Mouse (Mus musculus) adrenal gland, adult 2 months (tissue): ENCODE results near the gene Gm4707. TPM values are rescaled to one million over a fixed set of nuclear protein-coding genes. Genes with fewer than 3 reads are reported as not detected.
"Not testable (repeated sequence)": the region's sequence is repeated elsewhere in the genome, so short reads cannot be mapped to it uniquely, and the experiment has no call there.

Experiments used
- DNase-seq: peaks from one replicate; pipeline ENCODE4 v3.0.0; 2021
- long read RNA-seq: library from polyadenylated mRNA; stranded (forward); transcript quantifications from one replicate; pipeline ENCODE4 v2.0.0, GENCODE M21; 2021
- polyA plus RNA-seq: library from polyadenylated mRNA; depleted of rRNA; stranded (reverse); fragments of >200 nt; gene quantifications from 2 replicates; pipeline ENCODE4 v1.2.3, GENCODE M21; 2012; rRNA removed
- total RNA-seq, 2 experiments: library from RNA; stranded (reverse); gene quantifications; 2 replicates each; pipeline ENCODE4 v1.2.3; 2021

Gene Gm4707
- 1 to 10 TPM in 1 of 2 experiments, under 1 TPM in 1; 0.78 to 1.0 TPM for total RNA-seq
- polyA plus RNA-seq: 0.25 and 0.36 TPM in 2 replicates
- long read RNA-seq: 0 reads

DNA sequence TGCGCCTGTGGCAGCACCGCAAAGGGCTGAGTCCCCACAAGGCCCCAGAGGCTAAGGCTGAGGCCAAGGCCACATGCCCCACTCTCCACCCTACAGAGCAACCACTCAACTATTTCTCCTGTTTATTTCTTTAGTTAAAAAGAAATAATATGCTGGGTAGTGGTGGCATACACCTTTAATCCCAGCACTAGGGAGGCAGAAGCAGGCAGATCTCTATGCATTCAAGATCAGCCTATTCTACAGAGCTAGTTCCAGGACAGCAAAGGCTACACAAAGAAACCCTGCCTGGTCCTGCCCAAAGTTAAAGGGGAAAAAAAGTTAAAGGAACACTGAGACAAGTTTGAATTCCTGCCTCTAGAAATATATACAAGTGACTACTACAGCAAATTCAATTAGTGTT, at the start of gene Gm4707:
Gene Gm4707 (minus strand): TSS at position 101 of the 400 bp plus-strand sequence.
- DNase-seq: no peak

DNA sequence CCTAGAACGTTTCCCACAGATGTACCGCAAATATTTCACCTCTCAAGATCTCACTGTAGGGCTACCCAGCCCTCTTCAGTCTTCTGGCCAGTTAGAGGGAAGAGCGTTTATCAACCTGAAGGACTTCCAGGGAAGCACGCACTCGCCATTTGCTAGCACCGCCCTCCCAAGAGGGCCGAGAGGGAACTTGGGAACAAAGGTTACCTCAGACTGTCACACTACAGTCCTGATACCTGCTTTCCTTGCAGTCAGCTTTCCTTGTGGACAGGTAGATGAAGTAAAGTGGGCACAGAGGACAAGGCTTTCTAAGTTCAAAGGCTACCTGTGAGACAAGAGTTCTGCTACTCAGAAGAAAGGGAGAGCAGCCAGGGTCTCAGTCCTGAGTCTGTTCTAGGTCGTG, 47.1 kb upstream of the Gm4707 start:
- DNase-seq: no peak

- no peak for DNase-seq
Measured at GRCm38 (mm10) chr17:71495784-71496183, 36.1 kb upstream of the Gm4707 start.

- DNase-seq: no peak
Measured at GRCm38 (mm10) chr17:71491332-71491686, 31.6 kb upstream of the Gm4707 start.

DNA sequence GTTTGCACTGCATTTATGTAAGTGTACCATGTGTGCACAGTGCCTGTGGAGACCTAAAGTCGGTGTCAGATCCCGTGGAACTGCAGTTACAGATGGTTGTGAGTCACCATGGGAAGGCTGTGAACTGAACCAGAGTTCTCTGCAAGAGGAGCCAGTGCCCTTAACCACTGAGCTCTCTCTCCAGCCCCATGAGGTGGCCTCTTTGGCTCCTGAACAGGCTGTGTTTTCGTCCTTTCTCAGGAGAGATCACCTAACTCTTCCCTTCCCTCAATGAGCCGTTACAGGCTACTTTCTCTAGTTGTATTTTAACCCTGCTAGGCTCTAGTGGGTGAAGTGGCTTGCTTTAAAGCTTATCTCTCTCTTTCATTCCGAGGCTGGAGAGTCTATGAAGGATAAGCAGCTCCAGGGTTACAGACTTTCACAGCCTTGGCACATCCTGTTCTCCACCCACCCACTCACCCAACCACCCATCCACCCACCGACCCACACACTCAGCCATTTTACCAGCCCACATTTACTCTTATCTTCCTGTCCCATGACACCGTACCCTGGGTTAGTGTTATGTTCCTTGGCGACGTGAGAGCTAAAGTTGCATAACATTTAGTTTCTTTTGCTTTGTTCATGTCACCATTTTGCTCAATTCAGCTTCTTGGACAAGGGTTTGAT, 31.1 kb upstream of the Gm4707 start:
- no peak for DNase-seq

- no peak for DNase-seq
Measured at GRCm38 (mm10) chr17:71489703-71490461, 30.2 kb upstream of the Gm4707 start.

DNA sequence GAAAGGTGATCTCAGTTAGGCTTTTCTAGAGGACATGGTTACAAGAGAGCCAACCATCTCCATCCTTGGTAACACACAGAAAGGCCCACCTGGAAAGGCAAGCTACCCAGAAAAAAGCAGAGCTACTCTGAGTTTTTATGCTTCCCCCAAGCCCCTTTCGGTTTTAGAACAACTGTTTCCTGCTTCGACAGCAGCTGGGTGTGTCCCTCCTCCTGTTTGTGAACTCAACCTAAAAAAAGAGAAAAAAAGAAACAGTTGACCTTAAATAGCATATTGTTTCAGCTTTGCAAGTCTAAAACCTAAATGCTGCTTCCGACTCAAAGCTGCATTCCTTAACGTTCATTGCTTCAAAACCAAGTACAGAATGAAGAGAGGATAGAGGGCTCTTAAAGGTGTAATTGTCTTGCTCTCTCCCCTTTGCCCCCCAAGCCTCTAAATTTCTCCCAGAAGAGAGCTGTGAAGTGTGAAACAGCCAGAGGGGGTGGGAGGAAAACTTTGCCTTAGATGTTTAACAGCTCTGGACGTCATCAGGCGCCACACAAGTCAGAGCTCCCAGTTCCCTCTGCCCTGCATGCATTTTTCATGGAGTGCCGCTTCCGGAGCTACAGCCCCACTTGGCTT, 26.6 kb upstream of the Gm4707 start:
- DNase-seq: no peak

DNA sequence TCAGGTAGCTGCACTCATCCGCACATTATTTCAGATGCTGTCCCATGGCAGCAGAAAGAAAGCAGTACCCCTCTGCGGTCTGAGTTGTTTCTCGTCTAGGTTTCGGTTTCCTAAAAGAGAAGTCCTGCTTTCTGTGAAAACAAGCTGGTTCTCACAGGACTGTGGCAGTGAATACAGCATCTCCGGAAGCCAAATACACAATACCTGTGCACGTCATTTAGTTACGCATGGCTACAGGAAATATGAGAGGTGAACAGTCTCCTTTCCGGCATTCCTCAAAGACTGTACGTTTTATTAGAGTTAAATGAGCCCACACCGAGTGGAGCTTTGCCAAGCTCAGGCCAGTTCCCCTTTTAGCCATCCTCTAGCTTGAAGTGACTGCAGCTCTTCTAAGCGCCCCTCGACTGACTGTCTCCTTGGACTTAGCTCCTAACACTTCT, 26.1 kb upstream of the Gm4707 start:
- no peak for DNase-seq

- no peak for DNase-seq
Measured at GRCm38 (mm10) chr17:71484711-71485110, 25.0 kb upstream of the Gm4707 start.

DNA sequence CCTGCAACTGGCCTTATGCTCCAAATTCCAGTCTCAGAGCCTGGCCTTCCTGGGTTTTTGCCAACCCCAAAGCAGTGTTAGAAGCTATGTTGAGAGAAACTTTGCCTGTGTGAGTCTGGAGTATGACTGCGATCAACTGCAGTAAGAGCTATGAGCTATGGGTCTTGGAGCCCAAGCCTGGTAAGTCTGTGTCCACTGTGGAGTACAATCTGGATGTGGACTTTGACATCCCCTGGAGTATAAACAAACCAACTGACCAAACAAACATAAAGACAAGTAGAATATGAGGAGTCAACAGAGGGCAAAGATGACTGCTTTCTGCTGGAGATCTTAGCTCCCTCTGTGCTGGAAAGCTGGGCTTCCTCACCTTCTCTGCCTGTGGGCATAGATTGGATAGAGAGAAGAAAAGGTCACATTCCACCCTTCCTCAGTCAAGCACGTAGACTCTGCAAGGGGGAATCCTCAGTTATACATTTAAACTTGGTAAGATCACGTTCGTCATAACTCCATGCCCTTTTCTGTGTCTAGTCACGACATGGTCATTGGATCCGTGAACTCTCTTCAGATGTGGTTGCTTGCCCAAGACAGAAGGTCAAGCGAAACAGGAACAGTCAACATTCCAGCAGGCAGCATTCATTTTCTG, 23.8 kb upstream of the Gm4707 start:
- DNase-seq: no peak

- DNase-seq: no peak
Measured at GRCm38 (mm10) chr17:71479381-71479901, 19.7 kb upstream of the Gm4707 start.

DNA sequence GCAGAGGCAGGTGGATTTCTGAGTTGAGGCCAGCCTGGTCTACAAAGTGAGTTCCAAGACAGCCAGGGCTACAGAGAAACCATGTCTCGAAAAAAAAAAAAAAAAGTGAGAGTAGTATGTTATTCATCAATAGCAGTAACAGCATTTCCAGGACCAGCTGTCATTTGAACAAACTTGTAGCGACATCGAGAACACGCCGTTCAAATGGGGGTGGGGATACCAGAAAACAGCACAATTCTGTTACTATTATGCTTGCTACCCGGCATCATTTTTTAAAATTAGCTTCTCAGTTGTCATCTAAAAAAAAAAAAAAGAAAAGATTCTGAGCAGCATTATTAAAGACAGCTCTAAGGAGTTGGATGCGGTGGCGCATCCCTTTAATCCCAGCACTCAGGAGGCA, 17.8 kb upstream of the Gm4707 start:
- DNase-seq: no peak

- DNase-seq: peak; percentile 68
Measured at GRCm38 (mm10) chr17:71476346-71477020, 16.8 kb upstream of the Gm4707 start.

GRCm38 (mm10) chr17:71475705-71476089, 16.0 kb upstream of the Gm4707 start:
- no peak for DNase-seq

DNA sequence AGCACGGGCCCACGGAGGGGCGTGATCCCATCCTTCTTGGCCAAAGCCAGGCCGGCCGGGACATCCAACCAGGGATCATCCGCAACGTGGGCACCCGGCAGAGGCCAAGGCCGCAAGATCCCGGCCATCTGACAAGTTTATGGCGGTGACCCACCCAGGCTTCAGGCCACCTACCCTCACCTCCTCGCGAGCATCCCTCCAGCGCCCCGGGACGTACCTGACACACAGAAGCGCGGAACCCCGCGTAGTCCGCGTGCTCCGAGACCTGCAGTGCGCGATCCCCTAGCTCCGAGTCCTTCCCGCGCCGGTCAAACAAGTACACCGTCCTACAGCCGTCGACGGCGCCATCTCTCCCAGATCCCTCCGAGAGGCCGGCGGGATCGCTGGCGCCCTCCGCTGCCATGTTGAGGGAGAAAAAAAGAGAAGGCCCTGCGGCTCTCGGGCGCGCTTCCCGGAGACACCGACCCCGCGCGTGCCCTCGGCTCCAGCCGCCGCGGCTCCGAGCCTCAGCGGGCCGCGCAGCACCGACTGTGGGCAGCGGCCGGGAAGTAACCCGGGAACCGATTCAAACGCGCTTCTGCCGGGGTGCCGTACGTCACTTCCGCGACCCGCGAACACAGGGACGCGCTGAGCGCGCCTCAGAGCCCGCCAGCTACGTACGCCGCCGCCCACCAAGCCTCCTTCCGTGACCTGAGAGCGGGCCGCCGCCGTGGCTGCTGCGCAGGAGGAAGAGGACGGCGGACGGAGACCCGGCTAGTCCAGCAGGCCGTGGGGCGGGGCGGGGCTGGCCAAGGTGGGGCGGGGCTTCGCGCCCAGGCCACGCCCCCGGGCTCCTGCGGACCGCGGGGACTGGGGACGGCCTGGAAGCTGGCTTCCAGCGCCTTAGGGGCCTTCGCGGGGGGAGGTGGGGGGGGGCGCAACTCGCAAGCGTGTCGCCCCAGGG, 15.3 kb upstream of the Gm4707 start, which contains the start of gene Smchd1:
Gene Smchd1 (minus strand): TSS at position 582 of the 943 bp plus-strand sequence.
- peak; percentile 97 for DNase-seq

DNA sequence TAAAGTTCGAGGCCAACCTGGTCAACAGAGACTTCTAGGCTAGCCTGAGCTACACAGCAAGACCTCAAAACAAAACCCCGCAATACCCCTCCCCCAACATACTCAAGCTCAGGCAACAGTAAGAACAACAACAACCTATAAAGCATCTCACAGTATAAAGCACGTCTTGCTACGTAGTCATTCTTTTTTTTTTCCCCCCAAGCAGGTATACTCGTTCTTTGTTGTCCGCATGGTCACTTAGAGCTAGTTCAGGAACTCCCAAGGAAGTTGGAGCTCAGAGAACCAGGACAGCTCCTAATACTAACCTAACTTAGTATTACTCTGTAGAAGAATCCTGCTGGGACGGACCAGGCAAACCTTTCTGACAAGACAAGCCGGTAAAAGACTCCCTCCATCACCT, 14.4 kb upstream of the Gm4707 start:
- no peak for DNase-seq

DNA sequence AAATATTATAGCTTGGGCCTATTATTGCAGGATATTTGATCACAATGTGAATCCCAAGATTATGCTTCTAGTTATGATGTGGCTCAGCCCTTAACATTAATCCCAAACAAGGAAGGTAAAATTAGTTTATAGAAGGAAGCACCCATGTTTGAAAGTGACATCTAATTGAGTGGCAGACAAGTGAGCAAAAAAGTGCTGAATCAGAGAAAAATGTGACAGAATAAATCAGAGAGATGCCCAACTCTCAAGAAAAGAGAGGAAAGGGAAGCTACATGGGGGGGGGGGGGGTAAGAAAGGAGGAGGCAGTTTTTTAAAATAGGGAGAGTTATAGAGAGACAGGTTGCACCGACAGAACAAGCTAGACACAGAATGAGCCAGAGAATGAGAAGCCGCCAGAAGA, 11.5 kb upstream of the Gm4707 start:
- DNase-seq: no peak

DNA sequence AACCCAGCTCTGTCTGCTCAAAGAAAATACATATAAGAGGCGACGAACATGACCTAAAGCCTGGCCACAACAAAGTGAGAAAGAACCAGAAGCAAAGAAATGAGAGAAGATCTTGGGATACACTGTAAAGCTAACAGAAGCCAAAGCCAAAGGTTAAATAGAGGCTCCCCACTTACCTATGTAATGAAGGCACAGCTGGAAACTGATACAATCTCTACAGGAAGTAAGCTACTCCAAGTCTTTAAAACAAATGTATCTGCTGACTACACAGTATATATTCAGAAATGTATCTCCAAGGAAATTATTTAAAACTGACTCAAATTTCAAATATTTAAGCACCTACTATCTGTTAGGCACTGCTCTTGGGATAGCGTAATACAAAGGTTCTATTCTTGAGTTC, 594 bp upstream of the Gm4707 start:
- no peak for DNase-seq

DNA sequence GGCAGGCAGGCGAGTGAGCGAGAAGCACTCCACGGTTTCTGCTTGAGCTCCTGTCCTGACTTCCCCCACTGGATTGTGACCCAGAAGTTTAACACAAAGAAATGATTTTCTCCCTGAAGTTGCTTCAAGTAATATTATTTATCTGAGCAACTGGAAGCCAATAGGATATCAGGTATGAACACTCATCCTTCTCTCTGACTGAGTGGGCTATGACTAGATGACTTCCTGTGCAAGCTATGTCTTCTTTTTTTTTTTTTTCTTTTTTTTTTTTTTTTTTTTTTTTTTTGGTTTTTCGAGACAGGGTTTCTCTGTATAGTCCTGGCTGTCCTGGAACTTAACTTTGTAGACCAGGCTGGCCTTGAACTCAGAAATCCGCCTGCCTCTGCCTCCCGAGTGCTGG, 2.4 kb downstream of the Gm4707 start:
- not testable (repeated sequence) for DNase-seq

DNA sequence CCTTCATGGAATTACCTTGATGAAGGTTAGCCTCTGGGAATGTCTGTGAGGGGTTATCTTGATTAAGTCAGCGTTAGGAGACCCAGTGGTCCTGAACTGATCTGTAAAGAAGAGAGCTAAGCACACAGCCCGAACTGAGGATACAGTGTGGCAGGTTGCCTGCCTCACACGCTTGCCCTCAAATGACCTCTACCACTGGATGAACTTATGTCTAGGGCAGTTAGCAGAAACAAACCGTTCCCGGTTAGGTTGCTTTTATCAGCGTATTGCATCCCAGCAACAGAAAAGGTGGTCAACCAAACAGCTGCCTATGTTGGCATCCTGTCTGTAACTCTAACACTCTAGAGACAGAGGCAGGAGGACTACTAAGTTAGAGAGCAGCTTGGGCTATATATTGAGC, 14.5 kb downstream of the Gm4707 start:
- no peak for DNase-seq

- DNase-seq: no peak
Measured at GRCm38 (mm10) chr17:71444718-71445117, 15.0 kb downstream of the Gm4707 start.
